Mouse (Mus musculus) frontal cortex, adult 2 months (tissue): ENCODE measurements at regions not wholly inside any gene's neighbourhood (a gene's known extent, or its start where the extent isn't known, plus 50 kb on each side); places are given as distances from the start of the nearest gene placed in this dataset.

Experiments
- DNase-seq, 2 experiments: peaks; one replicate each; pipeline ENCODE4 v3.0.0; 2022; ENCODE audit warnings: low spot score in 1 of 2; ENCODE audit errors: extremely low spot score in 1 of 2

GRCm38 (mm10) chr14:62216995-62217394, 75.4 kb upstream of the Rnaseh2b start:
- no peak for DNase-seq

- no peak for DNase-seq
Measured at GRCm38 (mm10) chr14:62217971-62218370, 74.4 kb upstream of the Rnaseh2b start.

GRCm38 (mm10) chr14:62218716-62219115, 73.7 kb upstream of the Rnaseh2b start:
- no peak for DNase-seq

- DNase-seq: no peak
Measured at GRCm38 (mm10) chr14:62220770-62221169, 71.6 kb upstream of the Rnaseh2b start.
